9 mouse cellular contexts compared by ENCODE assay signal in the genomic region with DNA sequence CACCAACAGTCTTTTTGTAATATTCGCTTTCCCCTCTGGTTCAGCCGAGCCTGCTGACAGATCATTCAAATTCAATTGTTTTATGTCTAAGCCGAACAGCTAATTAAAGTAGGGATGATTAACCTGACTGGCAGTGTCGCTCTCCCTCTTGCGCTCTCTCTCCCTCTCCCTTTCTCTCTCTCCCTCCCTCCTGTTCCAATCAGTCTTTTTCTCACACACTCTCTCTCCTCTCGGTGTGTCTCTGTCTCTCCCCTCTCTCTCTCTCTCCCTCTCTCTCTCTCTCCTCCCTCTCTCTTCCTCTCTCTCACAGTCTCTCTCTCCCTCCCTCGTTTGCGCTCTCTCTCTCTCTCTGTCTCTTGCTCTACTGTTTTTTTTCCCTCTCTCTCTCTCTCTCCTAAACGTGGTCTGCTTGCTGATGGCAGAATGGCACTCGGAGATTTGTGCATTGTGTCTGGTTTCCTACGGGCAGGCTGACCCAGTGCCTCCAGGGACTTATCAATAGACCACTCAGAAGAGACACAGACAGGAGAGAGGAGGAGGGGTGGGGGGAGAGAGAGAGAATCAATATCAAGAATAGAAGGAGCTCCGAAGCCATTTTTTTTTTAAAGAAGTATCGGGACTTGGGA.
DNase-seq lines count a peak whose midpoint lies in the region; ATAC-seq lines count a peak whose summit lies in the region.
"Had no signal": no experiment of that assay in that cellular context is flagged by ENCODE, and none has a peak within 500 bp of the region (broad histone marks: within the 10 kb centered on the region; RNA-seq: fewer than 3 reads in every experiment).

No protein-coding gene starts in this region.

- H3K4me2 ChIP-seq in kidney, embryonic 16.5 days (replicated peaks; ENCODE audit: low read depth, low read length): peak overlapping the region; percentile 90
- H3K4me2 ChIP-seq in forebrain, embryonic 14.5 days (ENCODE audit: low read length): peak overlapping the region; percentile 79
- H3K4me2 ChIP-seq in liver, embryonic 13.5 days: peak overlapping the region; percentile 37
- H3K4me2 ChIP-seq in stomach, embryonic 15.5 days: peak overlapping the region; percentile 60

- no peaks in the 10 kb centered on the region for H3K27me3 ChIP-seq in kidney, embryonic 16.5 days (ENCODE audit: insufficient read depth, low read length)
- no peaks in the 10 kb centered on the region for H3K27me3 ChIP-seq in forebrain, embryonic 14.5 days (replicated peaks; ENCODE audit: control insufficient read depth, insufficient read depth, low read length)
- no peaks in the 10 kb centered on the region; the same call in 1 of the 2 replicates for H3K27me3 ChIP-seq in liver, embryonic 13.5 days
- H3K27me3 ChIP-seq in stomach, embryonic 15.5 days (replicated peaks): no peaks in the 10 kb centered on the region
- H3K27me3 ChIP-seq: Patski had no signal

- 3% methylated on average over 13 of the region's 13 CpGs for WGBS in kidney, embryonic 16.5 days
- 1% methylated on average over 13 of the region's 13 CpGs for WGBS in forebrain, embryonic 14.5 days
- WGBS in liver, embryonic 13.5 days (ENCODE audit: insufficient replicate concordance): 15% methylated on average over 13 of the region's 13 CpGs
- WGBS in stomach, embryonic 15.5 days: 7% methylated on average over 13 of the region's 13 CpGs

- H3K36me3 ChIP-seq in kidney, embryonic 16.5 days (ENCODE audit: insufficient read depth, low read length): no peaks in the 10 kb centered on the region
- H3K36me3 ChIP-seq in forebrain, embryonic 14.5 days (ENCODE audit: control insufficient read depth, insufficient read depth, low read length): no peaks in the 10 kb centered on the region
- no peaks in the 10 kb centered on the region for H3K36me3 ChIP-seq in liver, embryonic 13.5 days
- no peaks in the 10 kb centered on the region for H3K36me3 ChIP-seq in stomach, embryonic 15.5 days

- H3K9ac ChIP-seq in kidney, embryonic 16.5 days (replicated peaks; ENCODE audit: low read length): peak overlapping the region; percentile 71
- H3K9ac ChIP-seq in forebrain, embryonic 14.5 days (ENCODE audit: low read length): peak overlapping the region; percentile 89
- no peak overlapping the region for H3K9ac ChIP-seq in liver, embryonic 13.5 days
- H3K9ac ChIP-seq in stomach, embryonic 15.5 days: no peak overlapping the region

- DNase-seq in kidney, adult 9 months: no peak
- peak; percentile 56 for DNase-seq in cerebellum, adult 11-12 months
- peak; percentile 88 for DNase-seq in forebrain, embryonic 14.5 days (ENCODE audit: low spot score)
- no peak for DNase-seq in liver, embryonic 13.5 days
- no peak for DNase-seq in left cerebral cortex, adult 8-10 months (ENCODE audit: low spot score in 2 of 2)

- H3K4me1 ChIP-seq in kidney, embryonic 16.5 days (ENCODE audit: insufficient read depth, low read length): peaks cover 42% of the 10 kb centered on the region
- peaks cover 20% of the 10 kb centered on the region for H3K4me1 ChIP-seq in forebrain, embryonic 14.5 days (ENCODE audit: control insufficient read depth, insufficient read depth, low read length)
- H3K4me1 ChIP-seq in liver, embryonic 13.5 days (replicated peaks): no peaks in the 10 kb centered on the region
- peaks cover 4% of the 10 kb centered on the region; the same call in 1 of the 2 replicates for H3K4me1 ChIP-seq in stomach, embryonic 15.5 days

- H3K9me3 ChIP-seq in kidney, embryonic 16.5 days (ENCODE audit: low read length): no peaks in the 10 kb centered on the region
- no peaks in the 10 kb centered on the region for H3K9me3 ChIP-seq in forebrain, embryonic 14.5 days (replicated peaks; ENCODE audit: control insufficient read depth, low read length)
- no peaks in the 10 kb centered on the region for H3K9me3 ChIP-seq in liver, embryonic 13.5 days (replicated peaks)
- no peaks in the 10 kb centered on the region for H3K9me3 ChIP-seq in stomach, embryonic 15.5 days

- 0 out of 2 replicates have a peak, but pooled peaks have one; percentile 3 for ATAC-seq in kidney, embryonic 16.5 days (ENCODE audit: low FRiP score, low TSS enrichment)
- ATAC-seq in forebrain, embryonic 14.5 days: peak; percentile 75
- no peak for ATAC-seq in liver, embryonic 13.5 days (ENCODE audit: low read depth)
- no peak for ATAC-seq in stomach, embryonic 15.5 days (ENCODE audit: insufficient read depth, low FRiP score, low read depth)
- ATAC-seq in erythroblast, adult 5-6 weeks (replicated peaks; ENCODE audit: low FRiP score, poor library complexity, severe bottlenecking): no peak
- ATAC-seq: Patski had no signal

- peak overlapping the region; percentile 63 for H3K27ac ChIP-seq in kidney, embryonic 16.5 days (ENCODE audit: low read length)
- peak overlapping the region; percentile 97 for H3K27ac ChIP-seq in forebrain, embryonic 14.5 days (ENCODE audit: low read depth, low read length)
- H3K27ac ChIP-seq in liver, embryonic 13.5 days: no peak overlapping the region
- no peak overlapping the region for H3K27ac ChIP-seq in stomach, embryonic 15.5 days

- peak overlapping the region; percentile 52 for H3K4me3 ChIP-seq in kidney, embryonic 16.5 days (ENCODE audit: low read length)
- peak overlapping the region; percentile 52 for H3K4me3 ChIP-seq in forebrain, embryonic 14.5 days (ENCODE audit: low read depth, low read length)
- H3K4me3 ChIP-seq in liver, embryonic 13.5 days (replicated peaks): no peak overlapping the region
- peak overlapping the region; percentile 35 for H3K4me3 ChIP-seq in stomach, embryonic 15.5 days (replicated peaks)

Comparison
In these comparisons a context has a peak if more than half of its experiments do, and no peak if none do; other contexts are left out.
1. ATAC-seq: peak in kidney, embryonic 16.5 days (single experiment) and forebrain, embryonic 14.5 days (single experiment); none in liver, embryonic 13.5 days (single experiment), stomach, embryonic 15.5 days (single experiment) and erythroblast, adult 5-6 weeks (single experiment).
2. H3K27ac ChIP-seq: peak in kidney, embryonic 16.5 days (single experiment) and forebrain, embryonic 14.5 days (single experiment); none in liver, embryonic 13.5 days (single experiment) and stomach, embryonic 15.5 days (single experiment).
3. H3K4me2 ChIP-seq: peak in every context shown above with its lines; median percentile 90 in kidney, embryonic 16.5 days; 79 in forebrain, embryonic 14.5 days; 60 in stomach, embryonic 15.5 days; 37 in liver, embryonic 13.5 days.
4. H3K9ac ChIP-seq: peak in kidney, embryonic 16.5 days (single experiment) and forebrain, embryonic 14.5 days (single experiment); none in liver, embryonic 13.5 days (single experiment) and stomach, embryonic 15.5 days (single experiment).
5. DNase-seq: peak in cerebellum, adult 11-12 months (single experiment) and forebrain, embryonic 14.5 days (single experiment); none in kidney, adult 9 months (single experiment), liver, embryonic 13.5 days (single experiment) and left cerebral cortex, adult 8-10 months (0 of 2).